Mouse (Mus musculus) heart, postnatal 36 days (tissue): Measurements from ENCODE around the gene D6Wsu163e. TPM values are rescaled to one million over a fixed set of nuclear protein-coding genes. Genes with fewer than 3 reads are reported as not detected.

ENCODE experiments used
- DNase-seq, 2 experiments: peaks; one replicate each; pipeline ENCODE4 v3.0.0; 2021 to 2022
- intact Hi-C: fragments of 180-260 bp; cut with DNase I; formaldehyde crosslinking; loops from one replicate; pipeline ENCODE4 v1.15.1; 2025
- total RNA-seq, 2 experiments: library from RNA; stranded (reverse); gene quantifications; 2 replicates each; pipeline ENCODE4 v1.2.3; 2021

Gene D6Wsu163e
- total RNA-seq = 10 to 100 TPM; 11.2 to 13.5 TPM

- intact Hi-C loops = loop anchor here (2.0 to 5.0 kb wide), 3 partner anchors 91 to 513 kb away; partner anchors contain the start of gene Ndufa9
- peak; percentile 94 to 96 for DNase-seq
Measured at GRCm38 (mm10) chr6:126939487-126940171, at the start of gene D6Wsu163e, which contains the start of gene Rad51ap1. TSS of gene D6Wsu163e (plus strand) at chr6:126939962. TSS of gene Rad51ap1 (minus strand) at chr6:126939587.

GRCm38 (mm10) chr6:126907378-126907777 lies 32.4 kb upstream of the D6Wsu163e start:
- intact Hi-C loops = no loop called here
- DNase-seq = no peak

GRCm38 (mm10) chr6:126907876-126908275 lies 31.9 kb upstream of the D6Wsu163e start:
- intact Hi-C loops = no loop called here
- DNase-seq = no peak

- no peak for DNase-seq
- intact Hi-C loops = no loop called here
Measured at GRCm38 (mm10) chr6:126910727-126911126, 29.0 kb upstream of the D6Wsu163e start.

- no peak for DNase-seq
- intact Hi-C loops = no loop called here
Measured at GRCm38 (mm10) chr6:126914928-126915327, 24.8 kb upstream of the D6Wsu163e start.

- intact Hi-C loops = no loop called here
- DNase-seq = peak; percentile 33 to 41
Measured at GRCm38 (mm10) chr6:126921111-126921881, 18.5 kb upstream of the D6Wsu163e start, which contains the start of gene Dyrk4. TSS of gene Dyrk4 (minus strand) at chr6:126921839.

GRCm38 (mm10) chr6:126932896-126933295 lies 6.9 kb upstream of the D6Wsu163e start:
- intact Hi-C loops = no loop called here
- no peak for DNase-seq

- no peak for DNase-seq
Measured at GRCm38 (mm10) chr6:126938047-126938446, 1.7 kb upstream of the D6Wsu163e start.

GRCm38 (mm10) chr6:126938853-126939486 lies 792 bp upstream of the D6Wsu163e start:
- intact Hi-C loops = loop anchor here (2.0 to 5.0 kb wide), 3 partner anchors 90 to 514 kb away; partner anchors contain the start of gene Ndufa9
- no peak for DNase-seq

More at GRCm38 (mm10) chr6:126938047-126938446, 1.7 kb upstream of the D6Wsu163e start:
- intact Hi-C loops = loop anchor here (2.0 to 5.0 kb wide), 3 partner anchors 89 to 515 kb away; partner anchors contain the start of gene Ndufa9

- intact Hi-C loops = no loop called here
- no peak for DNase-seq
Measured at GRCm38 (mm10) chr6:126940451-126940850, 689 bp downstream of the D6Wsu163e start.

- DNase-seq = no peak
- intact Hi-C loops = no loop called here
Measured at GRCm38 (mm10) chr6:126948336-126948735, 8.6 kb downstream of the D6Wsu163e start.

GRCm38 (mm10) chr6:126955734-126956133 lies 16.0 kb downstream of the D6Wsu163e start:
- intact Hi-C loops = loop anchor here (2.0 to 5.0 kb wide), 2 partner anchors 79 to 402 kb away; no protein-coding TSS in a partner anchor
- peak; percentile 77 to 86 for DNase-seq

GRCm38 (mm10) chr6:126961371-126962018 lies 21.7 kb downstream of the D6Wsu163e start:
- intact Hi-C loops = no loop called here
- DNase-seq = peak in 1 of 2 experiments; percentile 36

GRCm38 (mm10) chr6:126962709-126963108 lies 22.9 kb downstream of the D6Wsu163e start:
- DNase-seq = no peak
- intact Hi-C loops = no loop called here

- intact Hi-C loops = no loop called here
- peak; percentile 18 to 23 for DNase-seq
Measured at GRCm38 (mm10) chr6:126963426-126963825, 23.7 kb downstream of the D6Wsu163e start.

GRCm38 (mm10) chr6:126966241-126967026 lies 26.7 kb downstream of the D6Wsu163e start:
- intact Hi-C loops = no loop called here
- DNase-seq = peak in 1 of 2 experiments; percentile 16

- intact Hi-C loops = no loop called here
- peak; percentile 15 to 52 for DNase-seq
Measured at GRCm38 (mm10) chr6:126981539-126982234, 41.9 kb downstream of the D6Wsu163e start.

- intact Hi-C loops = no loop called here
- no peak for DNase-seq
Measured at GRCm38 (mm10) chr6:126993676-126994075, 53.9 kb downstream of the D6Wsu163e start.

- DNase-seq = no peak
- intact Hi-C loops = no loop called here
Measured at GRCm38 (mm10) chr6:126995494-126995893, 55.7 kb downstream of the D6Wsu163e start.
